Mouse (Mus musculus) thymus, postnatal 36 days (tissue): ENCODE results near the gene Mrpl23.
A peak's percentile ranks its signal among the peaks of the same experiment; 100 is the strongest.

ENCODE experiments used
- DNase-seq, 2 experiments: peaks; one replicate each; pipeline ENCODE4 v3.0.0; 2022; ENCODE audit warnings: mixed read lengths in 2 of 2

The Mrpl23 gene

DNA sequence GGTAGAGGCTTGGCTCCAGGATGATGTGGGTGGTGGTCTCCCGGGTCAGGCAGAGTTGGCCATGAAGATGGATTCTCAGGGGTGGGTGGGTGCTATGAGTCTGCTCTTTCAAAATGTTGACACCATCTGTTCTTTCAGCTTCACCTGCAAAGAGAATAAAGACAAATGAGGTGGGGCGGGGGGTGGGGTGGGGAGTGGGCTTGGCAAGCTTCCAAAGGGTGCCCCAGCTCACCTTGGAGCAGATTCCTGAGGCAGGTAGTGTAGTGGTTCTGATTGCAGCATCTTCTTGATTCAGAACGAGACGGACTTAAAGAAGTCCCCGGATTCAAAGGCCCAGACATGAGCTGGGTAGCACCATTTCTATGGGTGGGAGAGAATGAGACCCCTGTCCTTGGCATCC is 43.5 kb downstream of the Mrpl23 start:
- no peak for DNase-seq

GRCm38 (mm10) chr7:142576472-142577326 is 44.2 kb downstream of the Mrpl23 start:
- DNase-seq = no peak

DNA sequence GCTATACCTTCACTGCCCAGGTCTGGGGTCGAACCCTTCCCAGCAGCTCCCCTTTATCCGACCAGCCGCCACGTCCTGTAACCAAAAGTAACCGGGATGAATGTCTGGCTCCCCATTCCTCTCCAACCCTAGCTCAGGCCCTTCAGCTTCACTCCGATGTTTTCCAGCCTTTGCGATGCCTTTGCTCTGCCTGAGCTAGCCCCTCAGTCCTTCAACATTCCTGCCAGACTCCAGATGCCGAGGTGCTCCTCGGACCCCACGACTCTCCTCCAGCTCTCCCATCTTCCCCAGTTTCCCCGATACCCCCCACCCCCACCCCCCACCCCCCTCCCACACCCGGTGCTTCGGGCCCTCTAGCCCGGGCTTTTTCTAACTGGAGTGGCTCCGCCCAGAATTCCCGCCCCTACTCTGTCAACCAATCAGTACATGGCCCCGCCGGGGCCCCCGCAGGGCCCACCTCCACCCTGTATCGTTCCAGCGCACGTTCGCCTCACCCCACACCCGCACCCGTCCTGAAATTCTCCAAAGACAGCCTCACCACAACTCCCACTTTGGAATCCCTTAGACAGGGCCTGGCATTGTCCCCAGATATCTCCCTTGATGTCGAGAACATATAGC is 45.4 kb downstream of the Mrpl23 start:
- DNase-seq = peak; percentile 18 to 33

DNA sequence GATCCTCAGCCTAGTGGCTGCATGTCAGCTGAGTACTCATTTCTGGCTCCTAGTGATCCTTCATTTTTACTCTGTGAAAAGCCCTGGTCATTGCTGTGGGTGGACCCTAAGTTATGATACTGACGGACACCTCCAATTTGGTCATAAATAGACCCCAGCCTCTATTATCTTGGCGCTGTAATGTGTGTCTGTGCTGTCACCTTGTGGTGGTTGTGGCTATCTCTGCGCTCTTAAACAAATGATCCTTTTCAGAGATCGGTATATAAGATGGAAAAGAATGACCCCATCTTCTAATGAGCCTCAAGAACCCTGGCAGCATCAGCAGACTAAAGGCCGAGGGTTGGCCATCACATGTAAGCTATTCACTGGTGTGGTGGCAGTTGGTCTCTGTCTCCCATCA is 46.6 kb downstream of the Mrpl23 start:
- DNase-seq = no peak

DNA sequence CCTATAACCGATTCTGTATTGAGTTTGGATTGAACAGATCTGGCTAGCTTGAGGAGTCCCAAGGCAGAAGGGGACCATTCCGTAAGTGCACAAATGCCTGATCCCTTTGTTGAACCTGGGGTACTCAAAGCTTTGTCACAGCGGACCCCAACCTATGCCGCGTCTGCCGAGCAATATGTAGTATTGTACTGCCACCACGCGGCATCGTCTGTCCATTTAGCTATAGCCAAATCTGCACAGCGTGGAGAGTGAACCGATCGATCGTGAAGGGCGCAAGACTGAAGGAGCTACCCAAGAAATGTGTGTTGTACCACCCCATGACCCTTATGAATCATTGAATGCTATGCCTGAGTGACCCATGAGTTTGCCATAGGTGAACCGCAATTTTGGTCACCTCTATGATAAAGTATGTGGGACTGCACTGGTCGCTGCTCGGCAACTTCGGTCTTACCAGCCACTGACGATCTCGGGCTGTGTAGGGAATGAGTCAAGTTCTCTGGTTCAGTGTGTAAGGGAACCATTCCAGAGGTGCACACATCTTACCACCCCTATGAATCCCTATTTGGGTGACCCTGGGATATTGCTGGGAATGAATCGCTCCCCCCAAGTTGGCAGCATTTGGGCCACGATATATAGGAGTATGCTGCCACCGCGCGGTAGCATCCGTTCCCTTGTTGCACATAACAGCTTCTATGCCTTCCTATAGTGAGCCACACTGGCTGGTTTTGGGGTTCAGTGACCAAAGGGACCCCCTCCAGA is 47.8 kb downstream of the Mrpl23 start:
- DNase-seq = peak; percentile 50 to 56

GRCm38 (mm10) chr7:142581186-142581585 is 48.7 kb downstream of the Mrpl23 start:
- DNase-seq = no peak

GRCm38 (mm10) chr7:142581656-142582228 is 49.3 kb downstream of the Mrpl23 start:
- DNase-seq = peak; percentile 39 to 48

- DNase-seq = no peak
Observed at GRCm38 (mm10) chr7:142584882-142585281, 52.4 kb downstream of the Mrpl23 start.

- no peak for DNase-seq
Observed at GRCm38 (mm10) chr7:142585890-142586289, 53.4 kb downstream of the Mrpl23 start.

- no peak for DNase-seq
Observed at GRCm38 (mm10) chr7:142588282-142588941, 55.9 kb downstream of the Mrpl23 start.
